8 mouse cellular contexts compared by ENCODE assay signal in genomic region chr5:34951161-34951834, GRCm38 (mm10). TPM values are rescaled to one million over a fixed set of nuclear protein-coding genes. Genes with fewer than 3 reads are reported as not detected.
DNase-seq lines count a peak whose midpoint lies in the region; ATAC-seq lines count a peak whose summit lies in the region.

No protein-coding gene starts in this region.

- no peak for ATAC-seq in forebrain, embryonic 14.5 days
- ATAC-seq in liver, embryonic 15.5 days (ENCODE audit: insufficient read depth): no peak
- ATAC-seq in monocyte, adult 5-6 weeks (replicated peaks; ENCODE audit: insufficient number of reproducible peaks, low FRiP score, low TSS enrichment, poor library complexity, severe bottlenecking): no peak

- no peaks in the 10 kb centered on the region for H3K9me3 ChIP-seq in forebrain, embryonic 14.5 days (replicated peaks; ENCODE audit: control insufficient read depth, low read length)
- H3K9me3 ChIP-seq in hindbrain, embryonic 10.5 days: peaks cover 8% of the 10 kb centered on the region; the same call in 1 of the 2 replicates
- no peaks in the 10 kb centered on the region for H3K9me3 ChIP-seq in liver, embryonic 15.5 days (replicated peaks)

- H3K27ac ChIP-seq in forebrain, embryonic 14.5 days (ENCODE audit: low read depth, low read length): 0 out of 2 replicates have a peak overlapping the region, but pooled peaks have one; percentile 89
- H3K27ac ChIP-seq in hindbrain, embryonic 10.5 days: peak overlapping the region; percentile 99
- H3K27ac ChIP-seq in liver, embryonic 15.5 days (replicated peaks): peak overlapping the region; percentile 8; the same call in 1 of the 2 replicates

- DNase-seq in layer of hippocampus, postnatal 10 days (ENCODE audit: low spot score in 2 of 2): peak; percentile 50 to 57
- DNase-seq in layer of hippocampus, adult 18-20 months (ENCODE audit: low spot score in 2 of 2): no peak
- no peak for DNase-seq in forebrain, embryonic 14.5 days (ENCODE audit: low spot score)
- no peak for DNase-seq in hindbrain, embryonic 10.5 days (ENCODE audit: low spot score)
- DNase-seq in thymus, postnatal 14 days: no peak
- DNase-seq in thymus, postnatal 0 days (ENCODE audit: low spot score): no peak

- peak overlapping the region; percentile 80 for H3K4me2 ChIP-seq in forebrain, embryonic 14.5 days (ENCODE audit: low read length)
- peak overlapping the region; percentile 96 for H3K4me2 ChIP-seq in liver, embryonic 15.5 days

- no peaks in the 10 kb centered on the region for H3K36me3 ChIP-seq in forebrain, embryonic 14.5 days (ENCODE audit: control insufficient read depth, insufficient read depth, low read length)
- H3K36me3 ChIP-seq in hindbrain, embryonic 10.5 days: peaks cover 39% of the 10 kb centered on the region
- H3K36me3 ChIP-seq in liver, embryonic 15.5 days (replicated peaks): no peaks in the 10 kb centered on the region

- WGBS in forebrain, embryonic 14.5 days: 91% methylated on average over 8 of the region's 8 CpGs
- WGBS in hindbrain, embryonic 10.5 days: 96% methylated on average over 8 of the region's 8 CpGs
- WGBS in liver, embryonic 15.5 days (ENCODE audit: insufficient replicate concordance): 89% methylated on average over 8 of the region's 8 CpGs

- H3K4me3 ChIP-seq in forebrain, embryonic 14.5 days (ENCODE audit: low read depth, low read length): peak overlapping the region; percentile 94
- peak overlapping the region; percentile 90 for H3K4me3 ChIP-seq in hindbrain, embryonic 10.5 days
- no peak overlapping the region for H3K4me3 ChIP-seq in liver, embryonic 15.5 days (replicated peaks)

- peaks cover 34% of the 10 kb centered on the region for H3K4me1 ChIP-seq in forebrain, embryonic 14.5 days (ENCODE audit: control insufficient read depth, insufficient read depth, low read length)
- peaks cover 64% of the 10 kb centered on the region for H3K4me1 ChIP-seq in hindbrain, embryonic 10.5 days (replicated peaks)
- H3K4me1 ChIP-seq in liver, embryonic 15.5 days (replicated peaks): peaks cover 73% of the 10 kb centered on the region

- peak overlapping the region; percentile 99; the same call in 1 of the 2 replicates for H3K9ac ChIP-seq in forebrain, embryonic 14.5 days (ENCODE audit: low read length)
- H3K9ac ChIP-seq in liver, embryonic 15.5 days: peak overlapping the region; percentile 97

- H3K27me3 ChIP-seq in forebrain, embryonic 14.5 days (replicated peaks; ENCODE audit: control insufficient read depth, insufficient read depth, low read length): no peaks in the 10 kb centered on the region
- H3K27me3 ChIP-seq in hindbrain, embryonic 10.5 days (ENCODE audit: insufficient read depth, poor library complexity, severe bottlenecking): no peaks in the 10 kb centered on the region
- no peaks in the 10 kb centered on the region for H3K27me3 ChIP-seq in liver, embryonic 15.5 days

RNA-seq across cellular contexts. Expression of gene Rgs12, which starts 2.1 kb away (rescaled TPM):
- 10 to 100 TPM; 48.3 to 48.6 TPM for total RNA-seq in layer of hippocampus, postnatal 10 days (2021)
- 10 to 100 TPM; 43.3 to 44.2 TPM for total RNA-seq in layer of hippocampus, adult 18-20 months (2021)
- 37.2 and 37.4 TPM in 2 replicates for polyA plus RNA-seq in forebrain, embryonic 14.5 days (2014; fragmentation: Nextera tagmentation; extraction: Ambion mirVana)
- polyA plus RNA-seq in hindbrain, embryonic 10.5 days (2016; fragmentation: Nextera tagmentation; extraction: Ambion mirVana): 62.4 and 74.3 TPM in 2 replicates
- 17.0 and 20.1 TPM in 2 replicates for polyA plus RNA-seq in liver, embryonic 15.5 days (2015; fragmentation: Nextera tagmentation; extraction: Ambion mirVana)
- 19.2 and 25.0 TPM in 2 replicates for polyA plus RNA-seq in thymus, postnatal 0 days (2015; fragmentation: Nextera tagmentation; extraction: Ambion mirVana)
- total RNA-seq in monocyte, adult 5-6 weeks (2017): 1.5 to 7.6 TPM (median 5.7 TPM) in 3 replicates

RNA-seq across cellular contexts. Expression of gene Msantd1, which starts 43.5 kb away (rescaled TPM):
- total RNA-seq in layer of hippocampus, postnatal 10 days (2021): 10 to 100 TPM; 10.2 to 10.9 TPM
- total RNA-seq in layer of hippocampus, adult 18-20 months (2021): 1 to 10 TPM; 5.7 to 6.2 TPM
- 5.5 and 7.4 TPM in 2 replicates for polyA plus RNA-seq in forebrain, embryonic 14.5 days (2014; fragmentation: Nextera tagmentation; extraction: Ambion mirVana)
- polyA plus RNA-seq in hindbrain, embryonic 10.5 days (2016; fragmentation: Nextera tagmentation; extraction: Ambion mirVana): 1.4 and 2.6 TPM in 2 replicates
- polyA plus RNA-seq in liver, embryonic 15.5 days (2015; fragmentation: Nextera tagmentation; extraction: Ambion mirVana): 0.10 and 0.30 TPM in 2 replicates
- 0.59 and 0.73 TPM in 2 replicates for polyA plus RNA-seq in thymus, postnatal 0 days (2015; fragmentation: Nextera tagmentation; extraction: Ambion mirVana)
- 0.29 TPM in 1 of 3 replicates, not detected in the others for total RNA-seq in monocyte, adult 5-6 weeks (2017)

Comparison
In these comparisons a context has a peak if more than half of its experiments do, and no peak if none do; other contexts are left out.
1. DNase-seq: peak in layer of hippocampus, postnatal 10 days (2 of 2); none in layer of hippocampus, adult 18-20 months (0 of 2), forebrain, embryonic 14.5 days (single experiment), hindbrain, embryonic 10.5 days (single experiment), thymus, postnatal 14 days (single experiment) and thymus, postnatal 0 days (single experiment).
2. H3K27ac ChIP-seq: peak in every context shown above with its lines; median percentile 99 in hindbrain, embryonic 10.5 days; 89 in forebrain, embryonic 14.5 days; 8 in liver, embryonic 15.5 days.